Mouse (Mus musculus) liver, adult 10 weeks (tissue): ENCODE results near the gene S100a4. TPM values are rescaled to one million over a fixed set of nuclear protein-coding genes. Genes with fewer than 3 reads are reported as not detected.

ENCODE experiments used
- polyA plus RNA-seq: library from polyadenylated mRNA; stranded (reverse); fragments of 350-450 nt; fragmentation: Illumina TruSeq; extraction: RNeasy Lipid Tissue Mini Kit (QIAGEN cat#74804); gene quantifications from one replicate; pipeline ENCODE4 v1.2.3, GENCODE M21; 2014; ENCODE audit warnings: low read depth, low replicate concordance

The S100a4 gene
- polyA plus RNA-seq, result 1.1 TPM

DNA sequence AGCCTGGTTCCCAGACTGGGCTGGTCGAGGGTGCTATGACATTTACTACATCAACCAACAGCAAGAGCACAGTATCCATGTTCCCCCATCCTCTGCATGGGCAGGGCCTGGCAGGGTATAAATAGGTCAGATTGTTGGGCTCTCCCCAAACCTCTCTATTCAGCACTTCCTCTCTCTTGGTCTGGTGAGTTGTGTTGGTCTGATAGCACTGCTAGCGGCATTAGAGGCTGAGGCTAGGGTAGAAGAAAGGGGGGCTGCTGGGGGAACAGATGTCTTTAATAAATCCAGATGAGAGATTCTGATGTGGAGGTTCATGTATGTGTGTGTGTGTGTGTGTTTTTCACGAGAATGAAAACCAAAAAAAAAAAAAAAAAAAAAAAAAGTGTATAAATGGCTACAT lies at the start of gene S100a4:
S100a4 (plus strand) TSS at position 149 of the 400 bp plus-strand sequence.

DNA sequence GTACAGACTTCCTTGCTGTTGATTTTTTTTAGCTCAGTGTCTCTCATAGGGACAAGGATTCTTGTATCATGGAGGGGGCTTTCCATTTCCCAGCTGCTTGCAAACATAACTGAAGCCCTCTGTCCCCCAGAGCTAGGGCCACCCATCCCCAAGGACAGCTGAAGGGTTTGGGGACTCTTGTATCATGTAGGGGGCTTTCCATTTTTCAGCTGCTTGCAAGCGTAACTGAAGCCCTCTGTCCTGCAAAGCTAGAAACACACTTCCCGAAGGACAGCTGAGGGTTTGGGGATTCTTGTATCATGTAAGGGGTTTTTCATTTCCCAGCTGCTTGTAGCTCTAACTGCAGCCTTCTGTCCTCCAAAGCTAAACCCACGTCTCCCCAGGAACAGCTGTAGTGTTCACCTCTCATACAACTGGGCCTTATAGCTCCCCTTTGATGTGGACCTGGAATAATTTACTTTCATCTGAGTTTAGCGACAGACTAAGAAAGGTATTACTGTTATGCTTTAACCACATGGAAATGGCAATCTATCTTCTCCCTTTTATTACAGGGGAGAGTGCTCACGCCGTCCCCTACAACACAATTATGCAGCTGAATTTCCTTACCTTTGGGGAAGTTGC lies 43.5 kb upstream of the S100a4 start, which contains the start of gene S100a3:
S100a3 (plus strand) TSS at position 571 of the 621 bp plus-strand sequence.

DNA sequence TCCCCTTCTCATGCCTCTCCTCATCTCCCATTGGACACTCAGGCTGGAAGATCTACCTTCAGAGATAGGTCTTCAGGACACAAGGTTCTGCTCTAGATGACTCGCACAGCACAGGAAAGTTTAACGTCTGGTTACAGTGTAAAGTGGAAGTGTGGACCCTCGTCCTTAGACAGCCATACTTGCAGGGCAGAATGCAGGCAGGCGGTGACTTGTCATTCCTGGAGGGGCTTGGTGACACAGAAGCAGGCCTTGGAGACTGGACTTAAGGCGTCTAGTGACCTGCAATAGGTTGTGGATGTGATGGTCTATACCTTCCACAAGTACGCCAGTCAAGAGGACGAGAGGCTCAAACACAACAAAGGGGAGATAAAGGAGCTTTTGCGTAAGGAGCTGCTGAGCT lies 13.6 kb upstream of the S100a4 start, which contains the start of gene S100a2:
S100a2 (plus strand) TSS at position 301 of the 400 bp plus-strand sequence.

DNA sequence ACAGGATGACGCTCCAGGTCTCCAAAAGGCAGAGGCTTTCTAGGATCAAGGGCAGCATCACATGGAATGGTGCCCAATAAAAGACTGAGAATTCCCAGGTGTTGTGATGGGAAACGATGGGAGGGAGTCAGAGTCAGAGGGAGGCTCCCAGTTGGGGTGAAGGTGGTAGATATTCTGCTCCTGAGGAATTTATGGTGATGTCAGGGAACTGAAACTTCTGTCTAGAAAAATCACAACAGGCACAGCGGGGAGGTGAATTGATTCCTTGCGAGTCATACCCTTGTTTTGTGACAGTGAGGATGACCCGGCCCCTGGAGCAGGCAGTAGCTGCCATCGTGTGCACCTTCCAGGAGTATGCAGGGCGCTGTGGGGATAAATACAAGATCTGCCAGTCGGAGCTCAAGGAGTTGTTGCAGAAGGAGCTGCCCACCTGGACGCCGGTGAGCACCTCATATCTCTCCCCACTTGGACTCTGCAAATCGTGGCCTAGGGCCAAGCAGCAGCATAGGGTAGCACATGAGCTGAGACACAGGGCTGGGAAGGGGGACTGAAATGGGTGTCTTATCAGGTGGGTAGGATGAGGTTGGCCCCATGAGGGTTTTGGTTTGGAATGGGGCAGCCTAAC lies 2.0 kb upstream of the S100a4 start, which contains the start of gene Gm42674:
Gm42674 (plus strand) TSS at position 419 of the 625 bp plus-strand sequence.

DNA sequence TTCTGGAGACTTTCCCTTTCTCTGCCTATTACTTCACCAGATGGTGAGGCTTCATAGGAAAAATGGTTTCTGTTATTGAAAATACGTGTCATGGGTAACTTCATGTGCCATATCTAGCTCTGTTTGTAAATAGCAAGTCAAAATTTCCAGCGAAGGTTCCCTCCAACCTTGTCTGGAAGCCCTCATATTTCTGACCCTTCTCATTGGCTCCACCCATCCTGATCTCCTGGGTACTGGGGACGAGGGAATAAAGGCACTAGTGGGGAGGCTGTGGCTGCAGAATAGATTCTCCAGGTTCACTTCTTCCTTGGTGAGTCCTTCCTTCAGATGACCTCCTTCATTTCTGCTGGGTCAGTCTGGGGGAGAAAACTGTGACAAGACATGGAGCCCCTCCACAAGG lies 4.7 kb downstream of the S100a4 start, which contains the start of gene S100a5:
S100a5 (plus strand) TSS at position 301 of the 400 bp plus-strand sequence.

DNA sequence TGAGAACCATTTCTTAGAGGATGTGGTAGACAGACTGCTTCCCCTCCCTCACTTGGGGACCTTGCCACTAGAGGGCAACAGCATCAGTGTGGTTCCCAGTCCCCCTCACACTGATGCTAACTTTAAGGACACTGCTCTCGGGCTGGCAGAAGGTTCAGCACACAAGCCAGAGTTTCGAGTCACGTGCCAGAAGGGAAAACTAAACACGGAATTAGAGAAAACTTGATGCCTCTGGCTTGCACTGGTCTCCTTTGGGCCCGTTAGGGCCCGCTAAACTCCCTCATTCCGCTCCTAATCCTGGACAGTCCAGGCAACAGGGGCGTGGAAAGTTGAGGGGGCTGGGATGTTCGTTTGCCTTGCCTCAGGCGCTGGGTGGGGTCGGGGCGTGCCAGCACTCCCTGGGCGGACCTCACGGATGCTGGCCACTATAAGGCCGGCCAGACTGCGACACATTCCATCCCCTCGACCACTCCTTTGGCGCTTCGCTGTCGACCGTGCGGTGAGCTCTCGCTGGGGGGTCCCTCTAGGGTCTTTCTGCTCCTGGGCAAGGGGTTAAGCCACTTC lies 9.2 kb downstream of the S100a4 start, which contains the start of gene S100a6:
S100a6 (plus strand) TSS at position 155 of the 564 bp plus-strand sequence.

DNA sequence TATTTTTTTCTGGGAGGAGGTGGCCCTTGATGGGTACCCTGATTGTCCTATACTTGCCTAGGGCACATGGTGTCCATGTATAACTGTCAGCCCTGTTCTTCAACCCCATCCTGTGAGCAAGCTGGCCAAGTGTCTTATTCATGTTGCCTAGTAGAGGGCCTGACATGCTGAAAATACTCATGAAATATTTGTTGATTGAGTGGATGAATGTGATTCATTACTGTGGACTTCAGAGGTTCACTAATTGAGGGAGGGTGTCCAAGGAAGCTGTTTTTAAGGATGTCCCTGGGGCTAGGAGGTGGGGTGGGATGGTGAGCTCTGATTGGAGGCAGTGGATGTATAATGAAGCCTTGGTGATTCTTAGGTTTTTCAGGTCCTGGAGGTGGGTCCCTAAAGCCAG lies 50.1 kb downstream of the S100a4 start, which contains the start of gene S100a7a:
S100a7a (plus strand) TSS at position 301 of the 400 bp plus-strand sequence.

Other genes with a start within 250 kb of the S100a4 start
- gene Slc27a3, start 213.8 kb upstream of the S100a4 start, polyA plus RNA-seq, result not detected
- gene Ints3, start 170.1 kb upstream of the S100a4 start, polyA plus RNA-seq, result 3.6 TPM
- 3.0 TPM for gene Npr1, start 137.9 kb upstream of the S100a4 start, polyA plus RNA-seq
- gene Ilf2, start 127.6 kb upstream of the S100a4 start, polyA plus RNA-seq, result 16.2 TPM
- gene Snapin, start 112.7 kb upstream of the S100a4 start, polyA plus RNA-seq, result 31.9 TPM
- gene Chtop, start 94.3 kb upstream of the S100a4 start, polyA plus RNA-seq, result 71.7 TPM
- gene S100a1, start 89.4 kb upstream of the S100a4 start, polyA plus RNA-seq, result 118 TPM
- 21.7 TPM for gene S100a13, start 89.3 kb upstream of the S100a4 start, polyA plus RNA-seq
- gene S100a14, start 76.9 kb upstream of the S100a4 start, polyA plus RNA-seq, result not detected
- gene S100a16, start 66.5 kb upstream of the S100a4 start, polyA plus RNA-seq, result 12.6 TPM
- gene S100a3, start 43.2 kb upstream of the S100a4 start, polyA plus RNA-seq, result not detected
- gene S100a2, start 13.5 kb upstream of the S100a4 start, polyA plus RNA-seq, result not detected
- gene Gm42674, start 1.9 kb upstream of the S100a4 start, polyA plus RNA-seq, result not detected
- gene S100a5, start 4.8 kb downstream of the S100a4 start, polyA plus RNA-seq, result not detected
- 1.2 TPM for gene S100a6, start 9.1 kb downstream of the S100a4 start, polyA plus RNA-seq
- not detected for gene S100a7a, start 50.2 kb downstream of the S100a4 start, polyA plus RNA-seq
- gene S100a8, start 65.2 kb downstream of the S100a4 start, polyA plus RNA-seq, result 4.1 TPM
- 2.4 TPM for gene S100a9, start 92.0 kb downstream of the S100a4 start, polyA plus RNA-seq
- not detected for gene Pglyrp4, start 123.1 kb downstream of the S100a4 start, polyA plus RNA-seq
- gene Gm5849, start 174.1 kb downstream of the S100a4 start, polyA plus RNA-seq, result not detected